In the genomic region with DNA sequence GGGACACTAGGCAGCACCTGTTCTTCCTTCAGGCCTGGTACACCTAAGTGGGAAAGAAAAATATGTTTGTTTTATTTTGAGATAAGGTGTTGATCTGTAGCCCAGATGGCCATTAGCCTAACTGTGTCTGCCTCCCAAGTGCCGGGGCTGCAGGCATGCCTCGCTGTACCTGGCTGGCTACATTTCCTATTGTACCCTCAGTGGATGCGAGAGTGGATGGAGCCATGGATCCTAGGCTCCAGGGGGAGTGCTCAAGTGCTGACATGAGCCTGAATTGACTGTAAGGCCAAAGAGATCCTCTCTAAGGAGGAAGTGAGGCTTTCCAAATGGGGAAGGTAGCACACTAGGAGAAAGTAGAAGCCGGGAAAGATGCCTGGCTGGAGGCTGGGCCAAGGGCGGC, we compare ENCODE assay signal across 11 mouse cellular contexts. TPM values are rescaled to one million over a fixed set of nuclear protein-coding genes. Genes with fewer than 3 reads are reported as not detected.
"Had no signal": no experiment of that assay in that cellular context is flagged by ENCODE, and none has a peak within 500 bp of the region (broad histone marks: within the 10 kb centered on the region; RNA-seq: fewer than 3 reads in every experiment).

No protein-coding gene starts in this region.

- DNase-seq: kidney, adult 18-20 months; kidney, postnatal 10 days; kidney, postnatal 4 days; liver, postnatal 0 days; lung, postnatal 14 days; right cerebral cortex, postnatal 14 days; thymus, postnatal 4 days had no signal

- H3K9me3 ChIP-seq: limb, embryonic 12.5 days; lung, embryonic 15.5 days; stomach, embryonic 15.5 days had no signal

- H3K4me3 ChIP-seq: stomach, embryonic 15.5 days had no signal

- H3K27ac ChIP-seq: lung, embryonic 15.5 days; macrophage; stomach, embryonic 15.5 days had no signal

- H3K9ac ChIP-seq: lung, embryonic 15.5 days; stomach, embryonic 15.5 days had no signal

- H3K27me3 ChIP-seq: lung, embryonic 15.5 days; stomach, embryonic 15.5 days had no signal

RNA-seq across cellular contexts. Expression of a gene that starts 0.9 kb away (rescaled TPM):
- polyA plus RNA-seq: macrophage had no signal
